Mouse (Mus musculus): ENCODE measurements around the gene Zfp13. TPM values are rescaled to one million over a fixed set of nuclear protein-coding genes. Genes with fewer than 3 reads are reported as not detected.
"Not testable (repeated sequence)": the region's sequence is repeated elsewhere in the genome, so short reads cannot be mapped to it uniquely, and the experiment has no call there.

Zfp13 gene
- total RNA-seq, 2 experiments from 2014 or later = 29.8 to 30.1 TPM

DNA sequence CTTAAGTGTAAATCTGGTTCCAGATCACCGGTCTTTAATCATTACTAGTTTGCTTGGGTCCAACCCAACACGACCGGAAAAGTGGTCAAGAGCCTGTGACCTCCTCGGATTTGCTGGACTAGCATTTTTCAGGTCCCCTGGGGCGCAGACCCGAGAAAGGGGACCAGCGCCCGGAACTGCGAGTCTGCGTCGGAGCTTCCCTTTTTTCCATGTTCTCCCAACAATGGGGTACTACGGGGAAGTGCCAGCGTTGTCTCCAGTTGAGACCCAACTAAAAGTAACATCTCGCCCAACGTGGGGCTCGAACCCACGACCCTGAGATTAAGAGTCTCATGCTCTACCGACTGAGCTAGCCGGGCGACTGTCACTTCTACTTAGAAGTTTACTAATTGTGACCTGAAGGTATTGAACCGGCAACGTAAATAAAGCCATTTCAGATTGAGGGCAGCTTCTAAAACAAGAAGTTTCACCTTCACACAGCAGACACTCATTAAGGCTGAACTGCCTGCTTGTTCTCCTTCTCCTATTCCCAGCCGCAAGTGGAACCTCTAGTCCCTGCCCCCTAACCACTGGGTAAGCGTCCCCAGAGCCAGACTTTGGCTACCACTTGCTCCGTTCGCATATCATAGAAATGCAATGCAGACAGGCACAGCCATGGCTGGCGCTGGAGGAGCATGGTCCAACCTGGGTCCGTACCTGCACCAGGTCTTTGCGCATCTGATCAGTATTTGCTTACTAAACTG lies 64.1 kb downstream of the Zfp13 start:
- peak in 1 of 2 experiments; percentile 1 for DNase-seq (ENCODE audit: low spot score in 2 of 2)

DNA sequence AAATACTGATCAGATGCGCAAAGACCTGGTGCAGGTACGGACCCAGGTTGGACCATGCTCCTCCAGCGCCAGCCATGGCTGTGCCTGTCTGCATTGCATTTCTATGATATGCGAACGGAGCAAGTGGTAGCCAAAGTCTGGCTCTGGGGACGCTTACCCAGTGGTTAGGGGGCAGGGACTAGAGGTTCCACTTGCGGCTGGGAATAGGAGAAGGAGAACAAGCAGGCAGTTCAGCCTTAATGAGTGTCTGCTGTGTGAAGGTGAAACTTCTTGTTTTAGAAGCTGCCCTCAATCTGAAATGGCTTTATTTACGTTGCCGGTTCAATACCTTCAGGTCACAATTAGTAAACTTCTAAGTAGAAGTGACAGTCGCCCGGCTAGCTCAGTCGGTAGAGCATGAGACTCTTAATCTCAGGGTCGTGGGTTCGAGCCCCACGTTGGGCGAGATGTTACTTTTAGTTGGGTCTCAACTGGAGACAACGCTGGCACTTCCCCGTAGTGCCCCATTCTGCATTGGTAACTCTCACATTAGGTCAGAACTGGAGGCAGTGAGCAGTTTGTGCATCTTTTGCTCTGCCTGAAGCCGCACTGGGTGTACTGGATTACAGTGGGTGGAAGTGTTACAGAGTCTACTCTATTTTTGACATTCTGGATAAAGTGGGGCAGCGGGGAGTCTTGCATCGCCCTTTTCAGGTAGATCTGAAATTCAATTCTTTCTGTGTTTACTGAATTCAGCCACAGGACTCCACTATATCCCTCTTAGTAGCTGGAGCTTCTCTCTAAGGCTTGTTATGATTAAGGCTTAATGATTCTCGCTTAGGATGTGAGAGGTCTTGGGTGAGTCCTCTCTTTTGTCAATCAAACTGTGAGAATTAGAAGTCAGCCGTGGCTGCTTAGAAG lies 65.4 kb downstream of the Zfp13 start:
- DNase-seq (ENCODE audit: low spot score in 2 of 2) = not testable (repeated sequence)

DNA sequence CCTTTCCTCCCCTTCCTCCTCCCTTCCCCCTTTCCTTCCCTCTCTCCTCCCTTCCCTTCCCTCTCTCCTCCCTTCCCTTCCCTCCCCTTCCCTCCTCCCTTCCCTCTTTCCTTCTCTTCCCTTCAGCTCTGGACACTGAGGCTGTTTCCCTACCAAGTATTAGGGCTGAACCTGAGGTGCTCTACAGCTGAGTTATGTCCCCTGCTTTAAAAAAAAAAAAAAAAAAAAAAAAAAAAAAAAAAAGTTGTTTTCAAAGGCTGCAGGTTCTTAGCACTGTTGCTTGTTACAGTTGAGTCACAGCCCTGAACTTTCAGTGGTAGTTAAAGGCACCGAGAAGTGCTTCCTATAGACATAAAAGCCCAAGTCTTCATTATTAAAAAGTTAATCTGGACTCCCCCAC lies 67.9 kb downstream of the Zfp13 start:
- not testable (repeated sequence) for DNase-seq (ENCODE audit: low spot score in 2 of 2)

Other genes starting within 250 kb of the Zfp13 start
- not detected for gene Vmn2r116, start 214.9 kb downstream of the Zfp13 start, total RNA-seq (2021)
- gene Vmn2r117, start 119.8 kb downstream of the Zfp13 start, total RNA-seq (2021) = not detected
- 1 to 10 TPM; 4.6 to 6.5 TPM for gene Zfp213, start 35.2 kb downstream of the Zfp13 start, total RNA-seq (2021)
- gene Zscan10, start 1.4 kb upstream of the Zfp13 start, total RNA-seq (2021) = under 1 TPM in 1 of 2 experiments, not detected in 1; 0.36 TPM
- gene Mmp25, start 45.8 kb upstream of the Zfp13 start, total RNA-seq (2021) = under 1 TPM; 0.85 to 0.86 TPM
- not detected for gene Bicdl2, start 61.0 kb upstream of the Zfp13 start, total RNA-seq (2021)
- 100 to 1,000 TPM; 127 to 131 TPM for gene Hcfc1r1, start 74.1 kb upstream of the Zfp13 start, total RNA-seq (2021)
- gene Thoc6, start 74.4 kb upstream of the Zfp13 start, total RNA-seq (2021) = 10 to 100 TPM in 1 of 2 experiments, 1 to 10 TPM in 1; 9.5 to 12.2 TPM
- gene Tnfrsf12a, start 78.0 kb upstream of the Zfp13 start, total RNA-seq (2021) = 10 to 100 TPM in 1 of 2 experiments, 1 to 10 TPM in 1; 9.5 to 10.1 TPM
- gene Cldn6, start 79.8 kb upstream of the Zfp13 start, total RNA-seq (2021) = not detected
- 1 to 10 TPM in 1 of 2 experiments, under 1 TPM in 1; 0.69 to 1.1 TPM for gene Cldn9, start 84.5 kb upstream of the Zfp13 start, total RNA-seq (2021)
- under 1 TPM; 0.14 to 0.16 TPM for gene 1520401A03Rik, start 123.3 kb upstream of the Zfp13 start, total RNA-seq (2021)
- 1 to 10 TPM; 3.7 to 4.0 TPM for gene Pkmyt1, start 126.8 kb upstream of the Zfp13 start, total RNA-seq (2021)
- gene Paqr4, start 141.4 kb upstream of the Zfp13 start, total RNA-seq (2021) = 10 to 100 TPM; 49.7 to 52.8 TPM
- gene Kremen2, start 146.3 kb upstream of the Zfp13 start, total RNA-seq (2021) = under 1 TPM; 0.17 to 0.21 TPM
- 100 to 1,000 TPM; 159 to 169 TPM for gene Flywch1, start 172.1 kb upstream of the Zfp13 start, total RNA-seq (2021)
- gene Flywch2, start 186.6 kb upstream of the Zfp13 start, total RNA-seq (2021) = 10 to 100 TPM; 24.5 to 25.3 TPM
- 100 to 1,000 TPM; 502 to 591 TPM for gene Srrm2, start 191.0 kb upstream of the Zfp13 start, total RNA-seq (2021)
- gene Elob, start 229.6 kb upstream of the Zfp13 start, total RNA-seq (2021) = 100 to 1,000 TPM; 363 to 365 TPM
- gene Prss33, start 236.6 kb upstream of the Zfp13 start, total RNA-seq (2021) = not detected
- under 1 TPM in 1 of 2 experiments, not detected in 1; 0.29 TPM for gene Prss32, start 244.4 kb upstream of the Zfp13 start, total RNA-seq (2021)
- gene Prss41, start 244.7 kb upstream of the Zfp13 start, total RNA-seq (2021) = 1 to 10 TPM; 1.8 to 2.0 TPM

Data from layer of hippocampus, postnatal 14 days (tissue).